Mouse (Mus musculus) ES-E14 (cell line): ENCODE results near the gene Tbl1xr1. TPM values are rescaled to one million over a fixed set of nuclear protein-coding genes. Genes with fewer than 3 reads are reported as not detected.

Experiments used
- DNase-seq: peaks from one replicate; pipeline ENCODE4 v3.0.0-alpha.2; 2013; ENCODE audit warnings: low read depth, low spot score
- H3K27ac ChIP-seq: 2 replicates; pipeline ENCODE4 v1.5.1; 2012; ENCODE audit warnings: low read depth, mild to moderate bottlenecking, low read length, moderate library complexity, mixed read lengths; ENCODE audit not compliant: poor library complexity, insufficient read depth, severe bottlenecking
- H3K36me3 ChIP-seq: 2 replicates; pipeline ENCODE4 v1.6.1; 2012; ENCODE audit warnings: mild to moderate bottlenecking, low read length, moderate library complexity, mixed read lengths; ENCODE audit not compliant: control insufficient read depth, poor library complexity, insufficient read depth, severe bottlenecking
- H3K4me1 ChIP-seq, 2 experiments: fragments of 150-350 bp in 1 of 2; sonication (generic) in 1 of 2; 2 replicates each; pipeline ENCODE4 v1.6.1; 2012; ENCODE audit warnings: low read length in 2 of 2, mild to moderate bottlenecking in 1 of 2, mixed read lengths in 1 of 2; ENCODE audit not compliant: control insufficient read depth in 2 of 2, insufficient read depth in 2 of 2, poor library complexity in 1 of 2
- H3K4me3 ChIP-seq, 2 experiments: fragments of 150-350 bp in 1 of 2; sonication (generic) in 1 of 2; 2 replicates each; pipeline ENCODE4 v1.5.1; 2012; ENCODE audit warnings: low read length in 2 of 2, low read depth in 1 of 2, mild to moderate bottlenecking in 1 of 2, mixed read lengths in 1 of 2; ENCODE audit not compliant: insufficient read depth in 1 of 2, poor library complexity in 1 of 2, severe bottlenecking in 1 of 2
- H3K9ac ChIP-seq: 2 replicates; pipeline ENCODE4 v1.6.1; 2012; ENCODE audit warnings: low read depth, mild to moderate bottlenecking, low read length, mixed read lengths; ENCODE audit not compliant: poor library complexity, insufficient read depth, severe bottlenecking
- H3K9me3 ChIP-seq: fragments of 150-350 bp; sonication (generic); 2 replicates; pipeline ENCODE4 v1.6.1; 2012; ENCODE audit warnings: low read depth, mild to moderate bottlenecking, low read length; ENCODE audit not compliant: control insufficient read depth, insufficient read depth
- CHD2 ChIP-seq: IDR thresholded peaks from 2 replicates; pipeline ENCODE4 v1.6.1; 2014; ENCODE audit warnings: mild to moderate bottlenecking, low read depth, low read length, inconsistent platforms
- HCFC1 ChIP-seq: IDR thresholded peaks from 2 replicates; pipeline ENCODE4 v1.6.1; 2012; ENCODE audit warnings: low read length, inconsistent platforms, borderline replicate concordance; ENCODE audit not compliant: insufficient read depth
- MAFK ChIP-seq: IDR thresholded peaks from 2 replicates; pipeline ENCODE4 v1.6.1; 2014; ENCODE audit warnings: mild to moderate bottlenecking, low read depth, low read length, inconsistent platforms; ENCODE audit not compliant: insufficient read depth
- ZC3H11A ChIP-seq: IDR thresholded peaks from 2 replicates; pipeline ENCODE4 v1.6.1; 2012; ENCODE audit warnings: low read depth, mild to moderate bottlenecking, inconsistent platforms, low read length, borderline replicate concordance
- ZNF384 ChIP-seq: IDR thresholded peaks from 2 replicates; pipeline ENCODE4 v1.6.1; 2012; ENCODE audit warnings: low read depth, low read length, inconsistent platforms
- in situ Hi-C, 2 experiments: fragments of 600-800 bp; cut with MboI; formaldehyde crosslinking; loops; one replicate each; pipeline ENCODE4 v1.15.1; 2025; ENCODE audit warnings: low sequenced_read_pairs in 2 of 2, inconsistent platforms in 1 of 2; ENCODE audit not compliant: unreplicated experiment in 2 of 2
- total RNA-seq: library from RNA; depleted of rRNA; stranded (reverse); fragments of 300-350 nt; gene quantifications from 2 replicates; pipeline ENCODE4 v1.2.3, GENCODE M21; 2012

Tbl1xr1 gene
- total RNA-seq, 1 experiment, result 64.6 TPM

DNA sequence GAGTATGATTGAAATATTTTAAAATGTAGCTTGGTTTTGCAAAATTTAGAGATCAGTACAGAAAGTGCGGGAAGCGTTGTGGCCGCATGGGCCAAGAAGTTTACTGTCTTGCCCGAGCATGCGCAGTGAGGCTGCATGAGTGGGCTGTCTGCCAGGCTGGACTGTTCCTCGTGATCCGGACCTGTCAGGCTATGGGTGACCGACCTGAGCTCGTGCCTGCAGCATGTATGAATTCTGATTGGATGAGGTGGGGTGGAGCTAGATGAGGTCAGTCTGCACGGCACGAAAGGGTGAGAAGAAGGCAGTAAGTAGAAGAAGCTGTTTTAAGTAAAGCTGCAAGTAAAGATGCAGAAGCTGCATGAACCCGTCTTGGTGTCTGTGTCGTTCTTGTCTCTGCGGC is 29.2 kb upstream of the Tbl1xr1 start:
- no peak for DNase-seq
- in situ Hi-C loops, result no loop called here
- Histone ChIP-seq H3K27ac (no peak overlapping the region; the same call in 1 of the 2 replicates), H3K4me1 (peaks cover 0 to 5% of the 10 kb centered on the region in 2 experiments; a peak in 1 of 4 replicates), H3K9ac (no peak overlapping the region), H3K4me3 (no peak overlapping the region), H3K9me3 (no peaks in the 10 kb centered on the region), H3K36me3 (no peaks in the 10 kb centered on the region)
- no peak for TF ChIP-seq HCFC1
- TF ChIP-seq MAFK, result no peak
- TF ChIP-seq CHD2, result no peak

DNA sequence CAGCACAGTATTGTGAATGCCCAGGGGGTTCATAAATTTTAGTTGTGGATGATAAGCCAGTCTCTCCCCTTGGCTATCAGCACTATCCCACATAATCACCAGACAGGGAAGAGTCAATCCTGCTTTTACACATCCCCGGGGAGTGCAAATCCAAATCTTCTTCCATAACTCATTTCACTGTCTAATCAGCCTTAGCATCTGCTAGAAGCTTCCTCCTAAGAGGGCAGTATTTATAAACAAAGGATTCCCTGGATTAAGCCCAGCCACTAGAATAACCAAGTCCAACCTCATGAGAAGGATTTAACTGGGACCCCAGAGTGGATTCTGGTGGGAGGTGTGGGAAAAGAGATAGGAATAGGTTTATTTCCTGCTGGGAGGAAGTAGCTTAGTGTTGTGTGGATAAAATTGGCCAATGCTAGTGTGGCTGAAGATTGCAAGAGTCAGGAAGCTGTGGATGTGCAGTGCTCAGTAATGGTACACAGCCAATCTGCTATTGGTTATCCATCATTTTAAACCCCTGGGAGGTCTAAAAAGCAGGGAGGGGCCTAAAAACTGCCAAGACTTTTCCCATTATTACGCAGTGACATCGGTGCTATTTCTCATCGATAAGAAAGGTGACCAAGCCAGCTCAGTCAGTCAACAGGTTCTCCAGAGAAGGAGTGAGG is 19.7 kb upstream of the Tbl1xr1 start:
- Histone ChIP-seq H3K36me3 (no peaks in the 10 kb centered on the region), H3K4me1 (no peaks in the 10 kb centered on the region), H3K4me3 (no peak overlapping the region), H3K27ac (no peak overlapping the region), H3K9me3 (no peaks in the 10 kb centered on the region), H3K9ac (no peak overlapping the region)
- TF ChIP-seq CHD2 (no peak), ZC3H11A (no peak), ZNF384 (no peak), HCFC1 (no peak), MAFK (no peak)
- in situ Hi-C loops, result no loop called here
- no peak for DNase-seq

- H3K4me3 ChIP-seq, result no peak overlapping the region
- H3K27ac ChIP-seq, result no peak overlapping the region
- TF ChIP-seq CHD2, result no peak
- TF ChIP-seq HCFC1, result no peak
- no peak for TF ChIP-seq MAFK
- no peak for TF ChIP-seq ZC3H11A
- TF ChIP-seq ZNF384, result no peak
- H3K36me3 ChIP-seq, result no peaks in the 10 kb centered on the region
- H3K4me1 ChIP-seq, result no peaks in the 10 kb centered on the region
- no peaks in the 10 kb centered on the region for H3K9me3 ChIP-seq
- in situ Hi-C loops, result no loop called here
- no peak overlapping the region for H3K9ac ChIP-seq
- DNase-seq, result no peak
These were observed 18.1 kb upstream of the Tbl1xr1 start for GRCm38 (mm10) chr3:22058206-22058804.

DNA sequence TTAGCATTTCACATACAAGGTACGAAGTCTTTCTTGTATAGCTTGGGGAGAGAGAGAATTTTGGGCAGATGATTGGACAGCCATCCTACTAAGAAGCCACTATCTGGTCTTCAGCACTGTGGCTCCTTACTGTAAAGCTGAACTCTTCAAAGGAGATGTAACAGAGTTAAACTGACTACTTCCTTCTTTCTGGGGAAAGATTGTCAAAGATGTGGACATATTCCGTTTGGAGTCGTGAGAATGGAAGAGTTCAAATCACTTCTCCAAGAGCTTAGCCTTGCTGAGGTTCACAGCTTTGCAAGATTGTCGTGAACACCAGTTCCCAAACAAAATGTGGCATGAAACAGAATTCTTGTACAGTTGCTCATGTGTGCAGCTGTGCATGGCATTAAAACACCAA is 15.3 kb upstream of the Tbl1xr1 start:
- in situ Hi-C loops, result no loop called here
- no peaks in the 10 kb centered on the region for H3K36me3 ChIP-seq
- no peak overlapping the region for H3K27ac ChIP-seq
- H3K9ac ChIP-seq, result no peak overlapping the region
- H3K4me1 ChIP-seq, result peaks cover 3 to 8% of the 10 kb centered on the region in 2 experiments
- no peak for DNase-seq
- H3K4me3 ChIP-seq, result no peak overlapping the region
- TF ChIP-seq ZNF384 (no peak), CHD2 (no peak), MAFK (no peak), HCFC1 (no peak), ZC3H11A (no peak)
- no peaks in the 10 kb centered on the region for H3K9me3 ChIP-seq

DNA sequence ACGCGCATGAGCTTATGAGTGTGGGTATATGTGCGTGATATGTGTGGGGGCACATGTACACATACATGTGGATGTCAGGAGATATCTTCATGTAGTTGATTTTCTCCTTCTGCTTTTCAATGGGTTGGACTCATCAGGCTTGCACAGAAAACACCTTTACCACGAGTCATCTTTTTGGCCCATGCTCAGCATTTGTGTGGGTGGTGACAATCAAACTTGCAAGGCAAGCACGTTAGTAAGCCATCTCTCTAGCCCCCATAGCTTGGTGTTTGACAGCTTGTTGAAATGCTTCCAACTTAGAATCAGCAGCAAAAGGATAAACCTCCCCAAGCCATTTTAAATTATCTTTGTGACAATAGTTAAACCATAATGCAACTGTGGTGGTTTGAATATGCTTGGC is 7.8 kb upstream of the Tbl1xr1 start:
- H3K4me1 ChIP-seq, result peaks cover 5 to 8% of the 10 kb centered on the region in 2 experiments
- in situ Hi-C loops, result no loop called here

More for the DNA sequence above, 7.8 kb upstream of the Tbl1xr1 start:
- Histone ChIP-seq H3K27ac (no peak overlapping the region), H3K36me3 (no peaks in the 10 kb centered on the region), H3K4me3 (no peak overlapping the region), H3K9me3 (no peaks in the 10 kb centered on the region), H3K9ac (no peak overlapping the region)
- TF ChIP-seq ZC3H11A (no peak), MAFK (no peak), ZNF384 (no peak), HCFC1 (no peak), CHD2 (no peak)
- no peak for DNase-seq
